Comparison of ENCODE assay signal across 9 mouse cellular contexts in genomic region chr3:38884919-38885418, GRCm38 (mm10). TPM values are rescaled to one million over a fixed set of nuclear protein-coding genes. Genes with fewer than 3 reads are reported as not detected.
A peak's percentile ranks its signal among the peaks of the same experiment; 100 is the strongest.
DNase-seq lines count a peak whose midpoint lies in the region; ATAC-seq and TF ChIP-seq lines count a peak whose summit lies in the region.
"Had no signal": no experiment of that assay in that cellular context is flagged by ENCODE, and none has a peak within 500 bp of the region (broad histone marks: within the 10 kb centered on the region; RNA-seq: fewer than 3 reads in every experiment).

No protein-coding gene starts in this region.

- H3K4me3 ChIP-seq in erythroblast, embryonic 14.5 days (replicated peaks), result peak overlapping the region; percentile 55
- peak overlapping the region; percentile 54 for H3K4me3 ChIP-seq in myocyte

- peaks cover 11% of the 10 kb centered on the region for H3K4me1 ChIP-seq in erythroblast, embryonic 14.5 days (ENCODE audit: control insufficient read depth)

- ATAC-seq in erythroblast, adult 5-6 weeks (replicated peaks; ENCODE audit: low FRiP score, poor library complexity, severe bottlenecking), result no peak
- ATAC-seq in megakaryocyte-erythroid progenitor cell, adult 5-6 weeks (replicated peaks; ENCODE audit: low FRiP score, low TSS enrichment, poor library complexity, severe bottlenecking), result no peak

- peaks cover 59% of the 10 kb centered on the region for H3K27me3 ChIP-seq in erythroblast, embryonic 14.5 days (ENCODE audit: control insufficient read depth)
- peaks cover 8% of the 10 kb centered on the region for H3K27me3 ChIP-seq in myocyte (ENCODE audit: control insufficient read depth, insufficient read depth, insufficient read length)
- H3K27me3 ChIP-seq: CH12.LX had no signal

- peak overlapping the region; percentile 76 for H3ac ChIP-seq in myocyte (ENCODE audit: control insufficient read depth, insufficient read length)

- peak; percentile 28 for DNase-seq in thymus, postnatal 4 days
- no peak for DNase-seq in thymus, postnatal 14 days
- peak; percentile 28 for DNase-seq in gastrocnemius, postnatal 14 days
- DNase-seq in kidney, postnatal 14 days, result peak; percentile 47

- H3K79me2 ChIP-seq in myocyte (ENCODE audit: control insufficient read depth, insufficient read depth), result no peaks in the 10 kb centered on the region

- TF ChIP-seq POLR2A in myocyte (IDR thresholded peaks at IDR 0.05; ENCODE audit: insufficient read length, low read depth), result no peak

- no peaks in the 10 kb centered on the region for H3K36me3 ChIP-seq in erythroblast, embryonic 14.5 days (ENCODE audit: control insufficient read depth)
- H3K36me3 ChIP-seq in myocyte (ENCODE audit: control insufficient read depth, insufficient read depth), result no peaks in the 10 kb centered on the region

- intact Hi-C loops in gastrocnemius, postnatal 14 days (cut with DNase I; ENCODE audit: low total_unique reads), result loop anchor here (5.0 kb wide), 1 partner anchor 1507 kb away; no protein-coding TSS in a partner anchor

- peak overlapping the region; percentile 99 for H3K4me2 ChIP-seq in myocyte (ENCODE audit: low read depth)

- H3K9me3 ChIP-seq in erythroblast, embryonic 14.5 days (ENCODE audit: control insufficient read depth, low read length), result no peaks in the 10 kb centered on the region; the same call in 1 of the 2 replicates

TF ChIP-seq in myocyte, 11 proteins besides CTCF, POLR2A, EP300 and RAD21:
- TF ChIP-seq USF1 (IDR thresholded peaks at IDR 0.05; ENCODE audit: low read depth), result no peak
- TF ChIP-seq REST (IDR thresholded peaks at IDR 0.05; ENCODE audit: insufficient read depth, insufficient read length), result no peak
- TF ChIP-seq E2F4 (IDR thresholded peaks at IDR 0.05; ENCODE audit: insufficient read depth), result no peak
- TF ChIP-seq SRF (IDR thresholded peaks at IDR 0.05; ENCODE audit: control insufficient read depth, insufficient read length, low read depth), result no peak
- TF ChIP-seq MAX (IDR thresholded peaks at IDR 0.05; ENCODE audit: low read depth), result no peak
- no peak for TF ChIP-seq TCF3 (IDR thresholded peaks at IDR 0.05; ENCODE audit: insufficient read length, low read depth)
- no peak for TF ChIP-seq CEBPB (IDR thresholded peaks at IDR 0.05; ENCODE audit: insufficient read depth, poor library complexity, severe bottlenecking)
- no peak for TF ChIP-seq MYOG (IDR thresholded peaks at IDR 0.05; ENCODE audit: control insufficient read depth in 1 of 3, insufficient read depth in 1 of 3, insufficient read length in 2 of 3, low read depth in 2 of 3)
- no peak for TF ChIP-seq MYOD1 (IDR thresholded peaks at IDR 0.05; ENCODE audit: control insufficient read depth in 1 of 3, insufficient read length in 2 of 3, low read depth in 2 of 3)
- no peak for TF ChIP-seq TCF12 (IDR thresholded peaks at IDR 0.05; ENCODE audit: insufficient read depth, poor library complexity, severe bottlenecking)
- no peak for TF ChIP-seq POLR2AphosphoS2 (IDR thresholded peaks at IDR 0.05; ENCODE audit: insufficient read length, low read depth)

RNA-seq across cellular contexts. Expression of gene Fat4, which starts 1.8 kb away (rescaled TPM):
- polyA plus RNA-seq in erythroblast, embryonic 14.5 days (2012), result under 0.01 TPM in 1 of 2 replicates, not detected in the other
- total RNA-seq in erythroblast, adult 5-6 weeks (2015; ENCODE audit: low replicate concordance), result not detected in 2 replicates
- total RNA-seq in erythroblast, adult 5-6 weeks (2017; ENCODE audit: low replicate concordance), result not detected in 2 replicates
- total RNA-seq in gastrocnemius, postnatal 14 days (2021), result 10 to 100 TPM; 10.4 to 11.0 TPM
- 0.24 TPM for polyA plus RNA-seq in myocyte (2012; fragmentation: generic; extraction: Trizol)
- total RNA-seq in megakaryocyte-erythroid progenitor cell, adult 5-6 weeks (2014; fragmentation: Nextera tagmentation), result not detected in 2 replicates
- total RNA-seq in megakaryocyte-erythroid progenitor cell, adult 5-6 weeks (2017), result not detected in 2 replicates
- total RNA-seq: CH12.LX had no signal

Comparison
In these comparisons a context has a peak if more than half of its experiments do, and no peak if none do; other contexts are left out.
1. RNA of gene Fat4, which starts 1.8 kb away (total RNA-seq): 10.4 to 11.0 TPM in gastrocnemius, postnatal 14 days; not detected in erythroblast, adult 5-6 weeks and not detected in megakaryocyte-erythroid progenitor cell, adult 5-6 weeks; every median in the first group is over 10 times any median in the second.